Mouse (Mus musculus) olfactory bulb, adult 2 months (tissue): Measurements from ENCODE around the gene Zfp853.

Experiments
- CTCF ChIP-seq: fragments of 200-500 bp; IDR thresholded peaks from 2 replicates; pipeline ENCODE4 v1.5.1; 2012; ENCODE audit warnings: low read depth, mild to moderate bottlenecking, low read length, moderate library complexity; ENCODE audit not compliant: insufficient read depth
- POLR2A ChIP-seq: fragments of 200-500 bp; IDR thresholded peaks from 2 replicates; pipeline ENCODE4 v1.6.1; 2012; ENCODE audit warnings: mild to moderate bottlenecking, low read depth, low read length, moderate library complexity; ENCODE audit not compliant: insufficient read depth

DNA sequence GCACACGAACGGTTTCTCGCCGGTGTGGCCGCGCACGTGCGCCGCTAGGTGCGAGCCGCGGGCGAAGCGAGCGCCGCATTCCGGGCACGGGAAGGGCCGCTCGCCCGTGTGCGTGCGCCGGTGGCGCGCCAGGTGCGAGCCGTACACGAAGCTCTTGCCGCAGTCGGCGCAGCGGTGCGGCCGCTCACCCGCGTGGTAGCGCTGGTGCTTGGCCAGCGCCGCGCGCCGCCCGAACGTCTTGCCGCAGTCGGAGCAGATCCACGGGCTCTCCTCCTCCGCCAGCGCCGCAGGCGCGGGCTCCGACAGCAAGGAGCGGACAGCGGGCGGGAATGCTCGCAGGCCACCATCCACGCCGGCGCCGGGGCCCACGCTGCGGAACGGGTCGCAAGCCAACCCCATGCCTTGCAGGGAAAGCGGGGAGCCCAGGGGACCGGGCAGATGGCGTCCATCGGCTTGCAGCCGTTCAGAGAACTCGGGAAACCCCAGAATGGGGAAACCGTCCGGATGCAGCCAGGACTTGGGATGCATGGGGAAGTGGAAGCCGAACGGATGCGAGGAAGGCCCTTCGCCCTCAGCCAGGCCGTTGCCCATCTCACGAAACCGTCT, 39.4 kb downstream of the Zfp853 start:
- TF ChIP-seq POLR2A, result no peak
- TF ChIP-seq CTCF, result no peak
